Mouse (Mus musculus): ENCODE measurements at regions not wholly inside any gene's neighbourhood (a gene's known extent, or its start where the extent isn't known, plus 50 kb on each side); places are given as distances from the start of the nearest gene placed in this dataset.
A peak's percentile ranks its signal among the peaks of the same experiment; 100 is the strongest.

DNA sequence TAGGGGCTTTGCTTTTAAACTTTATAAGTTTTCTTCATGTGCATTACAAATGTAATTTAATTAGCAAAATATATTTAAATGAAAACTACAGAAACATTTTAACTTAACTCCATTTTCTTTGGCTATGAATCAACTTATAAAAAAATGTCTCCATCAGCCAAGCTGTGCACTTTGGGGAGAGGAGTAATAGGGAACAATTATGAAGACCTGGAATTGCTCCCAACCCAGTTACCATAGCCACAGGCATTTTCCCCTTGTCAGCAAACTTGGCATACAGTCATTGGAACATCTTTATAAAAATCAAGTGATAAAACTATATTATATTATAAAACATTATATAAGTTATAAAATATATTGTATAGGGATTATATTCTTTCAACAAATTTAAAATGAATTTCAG lies 65.0 kb downstream of the Atxn7l3b start:
- ATAC-seq (replicated peaks; ENCODE audit: insufficient number of reproducible peaks, low FRiP score, low TSS enrichment, poor library complexity, severe bottlenecking): no peak

DNA sequence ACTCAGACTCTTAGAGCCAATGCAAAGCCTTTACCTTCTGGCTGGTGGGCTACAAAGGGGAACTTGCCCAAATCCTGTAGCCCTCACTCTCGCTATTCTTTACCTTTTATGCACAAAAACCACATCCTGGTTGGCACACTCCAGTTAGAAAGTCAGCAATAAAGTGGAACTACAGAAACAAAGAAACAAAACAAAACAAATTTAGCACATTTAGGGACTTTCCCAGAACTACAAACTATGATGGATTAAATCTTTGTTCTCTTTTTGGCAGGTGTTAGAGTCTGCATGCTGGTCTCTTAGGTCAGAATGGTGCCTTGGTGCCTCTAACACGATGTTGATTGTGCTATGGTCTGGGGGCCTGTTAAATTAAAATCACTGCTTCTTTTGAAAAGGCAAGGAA lies 65.4 kb downstream of the Atxn7l3b start:
- no peak for ATAC-seq (replicated peaks; ENCODE audit: insufficient number of reproducible peaks, low FRiP score, low TSS enrichment, poor library complexity, severe bottlenecking)

DNA sequence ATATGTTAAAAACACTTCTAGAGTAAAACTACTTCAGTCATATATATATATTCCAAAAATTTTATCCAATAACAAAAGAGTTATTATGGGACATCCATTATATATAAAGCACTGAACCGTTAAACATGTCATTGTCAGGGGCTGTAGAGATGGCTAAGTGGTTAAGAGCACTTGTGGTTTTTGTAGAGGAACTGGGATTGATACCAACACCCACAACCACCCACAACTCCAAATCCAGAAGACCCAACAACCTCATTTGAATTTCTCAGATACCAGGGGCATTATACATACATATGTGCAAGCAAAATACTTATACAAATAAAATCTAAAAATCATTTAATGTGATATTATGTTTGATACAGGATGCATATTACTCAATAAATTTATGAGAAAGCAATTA lies 76.8 kb downstream of the Atxn7l3b start:
- ATAC-seq (replicated peaks; ENCODE audit: insufficient number of reproducible peaks, low FRiP score, low TSS enrichment, poor library complexity, severe bottlenecking): no peak

DNA sequence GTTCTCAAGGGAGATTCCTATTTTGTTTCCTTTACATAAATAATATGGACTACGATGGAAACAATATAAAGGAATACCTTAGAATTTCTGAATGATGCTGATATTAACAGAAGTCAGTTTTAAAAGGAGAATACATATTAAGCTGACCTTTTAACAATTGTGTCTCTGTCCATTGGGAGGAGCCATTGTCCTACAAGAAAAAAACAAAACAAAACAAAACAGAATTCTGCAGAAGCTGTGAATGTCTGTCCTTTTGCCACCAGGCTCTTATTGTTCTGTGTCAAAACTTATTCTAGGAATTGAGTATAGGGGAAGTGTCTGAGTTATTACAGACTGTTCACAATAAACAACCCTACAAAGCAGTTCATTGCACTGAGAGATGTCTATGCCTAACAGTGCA lies 82.6 kb downstream of the Atxn7l3b start:
- no peak for ATAC-seq (replicated peaks; ENCODE audit: insufficient number of reproducible peaks, low FRiP score, low TSS enrichment, poor library complexity, severe bottlenecking)

DNA sequence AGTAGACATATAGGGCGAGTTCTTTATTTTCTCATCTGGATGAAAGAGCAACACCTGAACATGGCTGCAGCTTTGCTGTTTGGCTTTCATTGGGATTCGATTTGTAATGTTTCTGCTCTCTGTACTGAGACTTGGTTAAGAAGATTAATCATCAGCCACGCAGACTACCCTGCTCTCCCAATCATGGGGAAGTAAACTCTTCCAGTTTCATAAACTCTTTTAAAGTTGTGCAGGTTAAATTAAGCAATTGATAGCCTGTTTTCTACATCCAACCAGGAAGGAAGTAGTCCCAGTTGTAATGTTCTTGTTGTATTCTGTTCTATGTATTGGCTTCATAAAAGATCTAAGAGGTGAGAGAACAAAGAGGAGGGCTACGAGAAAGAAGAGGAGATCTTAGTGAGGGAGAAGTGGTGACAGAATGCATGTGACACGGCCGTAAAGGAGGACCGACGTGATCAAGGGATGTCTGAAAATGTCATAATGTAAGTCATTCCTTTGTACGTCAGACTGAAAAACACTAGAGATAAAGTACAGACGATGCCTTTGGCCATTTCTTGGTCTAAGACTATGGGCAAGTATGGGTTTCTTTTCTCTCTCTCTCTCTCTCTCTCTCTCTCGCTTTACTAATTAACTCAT lies 91.3 kb downstream of the Atxn7l3b start:
- ATAC-seq (replicated peaks; ENCODE audit: insufficient number of reproducible peaks, low FRiP score, low TSS enrichment, poor library complexity, severe bottlenecking): no peak

DNA sequence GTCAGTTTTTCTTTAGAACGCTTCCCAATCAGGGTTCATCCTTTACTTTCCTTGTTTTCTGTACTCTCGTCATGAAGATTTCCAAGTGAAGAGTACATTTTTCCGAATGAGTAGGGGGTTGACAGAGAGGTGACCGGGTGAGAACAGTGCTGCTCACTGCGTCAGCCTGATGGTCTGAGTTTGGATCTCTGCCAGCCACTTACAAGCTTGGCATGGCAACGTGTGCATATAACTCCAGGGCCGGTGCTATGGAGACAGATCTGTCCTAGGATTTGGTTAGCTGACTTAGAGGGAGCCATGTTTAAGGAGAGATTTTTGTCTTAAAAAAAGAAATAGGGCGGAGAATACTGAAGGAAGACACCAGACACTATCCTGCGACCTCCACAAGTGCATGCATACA lies 92.8 kb downstream of the Atxn7l3b start:
- ATAC-seq (replicated peaks; ENCODE audit: insufficient number of reproducible peaks, low FRiP score, low TSS enrichment, poor library complexity, severe bottlenecking): no peak

DNA sequence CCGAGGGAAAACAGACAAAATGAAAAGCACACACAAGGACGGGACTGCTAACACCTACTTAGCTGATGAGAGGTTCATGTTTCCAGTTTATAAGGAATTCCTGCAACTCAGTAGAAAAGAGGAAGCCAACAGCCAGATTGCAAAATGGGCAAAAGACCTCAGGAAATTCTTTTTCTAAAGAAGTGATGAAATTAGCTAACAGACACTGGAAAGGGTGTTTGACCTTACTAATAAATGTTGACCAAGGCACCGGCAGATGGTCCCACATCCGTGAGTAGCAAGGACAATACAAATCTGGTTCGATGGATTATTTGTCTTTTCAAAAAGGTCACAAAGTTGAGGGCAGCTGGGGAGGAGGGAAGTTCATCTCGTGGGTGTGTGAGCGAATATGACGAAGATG lies 93.3 kb downstream of the Atxn7l3b start:
- ATAC-seq (replicated peaks; ENCODE audit: insufficient number of reproducible peaks, low FRiP score, low TSS enrichment, poor library complexity, severe bottlenecking): 0 out of 2 replicates have a peak, but pooled peaks have one; percentile 38

DNA sequence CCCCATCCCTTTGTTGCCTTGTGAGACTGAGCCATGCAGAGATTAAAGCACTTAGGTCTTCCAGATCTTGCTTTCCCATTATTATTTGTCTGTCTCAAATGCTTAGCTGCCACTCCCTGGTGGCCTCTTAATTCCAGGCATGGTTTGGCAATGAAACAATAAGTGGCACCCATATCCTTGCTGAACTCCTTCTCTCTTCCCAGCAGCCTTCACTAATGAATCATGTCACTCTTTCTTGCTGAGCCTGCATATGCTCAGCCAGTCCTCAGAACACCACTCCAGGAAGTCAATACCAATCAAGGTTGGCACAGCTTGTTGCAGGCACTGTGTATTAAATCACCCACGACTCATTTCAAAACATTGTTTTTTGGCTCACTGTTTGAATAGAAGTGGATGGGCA lies 118.6 kb downstream of the Atxn7l3b start:
- ATAC-seq (replicated peaks; ENCODE audit: insufficient number of reproducible peaks, low FRiP score, low TSS enrichment, poor library complexity, severe bottlenecking): no peak

DNA sequence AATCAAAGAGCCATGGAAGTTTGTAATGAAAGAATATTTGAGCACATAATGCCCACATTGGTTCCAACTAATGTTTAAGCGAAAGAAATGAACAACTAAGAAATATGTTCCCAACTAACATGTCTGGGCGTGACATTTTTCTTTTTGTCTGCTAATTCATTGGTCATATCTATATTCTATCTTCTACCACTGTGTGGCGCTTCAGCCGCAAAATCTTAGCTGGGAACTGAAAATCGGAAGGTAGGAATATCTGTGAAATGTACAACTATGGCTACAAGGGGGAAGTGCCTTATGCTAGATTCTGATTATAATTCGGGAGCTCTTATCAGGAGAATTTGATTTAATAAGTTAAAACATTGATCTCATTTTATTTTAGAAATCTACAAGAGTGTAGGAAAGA lies 125.2 kb downstream of the Atxn7l3b start:
- ATAC-seq (replicated peaks; ENCODE audit: insufficient number of reproducible peaks, low FRiP score, low TSS enrichment, poor library complexity, severe bottlenecking): no peak

DNA sequence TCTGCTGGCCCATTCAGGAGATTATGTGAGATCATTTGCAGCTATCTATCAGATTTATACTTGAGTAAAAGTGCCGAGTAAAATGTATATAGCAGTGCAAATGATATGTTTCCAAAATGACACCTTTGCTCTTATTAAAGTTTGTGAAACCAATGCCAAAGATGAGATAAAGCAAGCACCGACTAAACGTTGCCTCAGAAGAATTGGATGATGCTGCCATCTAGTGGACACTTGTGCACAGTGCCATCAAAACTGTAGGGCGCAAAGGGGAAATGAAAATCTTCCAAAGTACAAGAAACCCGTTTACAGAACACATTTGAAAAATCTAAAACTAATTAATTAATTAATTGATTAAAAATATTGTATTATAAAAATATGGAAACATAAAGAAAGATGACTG lies 127.2 kb downstream of the Atxn7l3b start:
- ATAC-seq (replicated peaks; ENCODE audit: insufficient number of reproducible peaks, low FRiP score, low TSS enrichment, poor library complexity, severe bottlenecking): peak; percentile 70; the same call in 1 of the 2 replicates

DNA sequence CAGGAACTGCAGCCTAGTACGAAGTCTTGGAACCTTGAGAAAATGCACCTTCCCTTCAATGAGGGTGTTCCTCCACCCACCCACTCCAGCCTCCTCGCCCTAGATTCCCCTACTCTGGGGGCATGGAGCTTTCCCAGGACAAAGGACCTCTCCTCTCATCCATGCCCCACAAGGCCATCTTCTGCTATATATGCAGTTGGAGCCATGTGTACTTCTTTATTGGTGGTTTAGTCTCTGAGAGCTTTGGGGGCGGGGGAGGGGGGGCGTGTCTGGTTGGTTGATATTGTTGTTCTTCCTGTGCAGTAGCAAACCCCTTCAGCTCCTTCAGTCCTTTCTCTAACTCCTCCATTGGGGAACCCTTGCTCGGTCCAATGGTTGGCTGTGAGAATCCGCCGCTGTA lies 130.2 kb downstream of the Atxn7l3b start:
- no peak for ATAC-seq (replicated peaks; ENCODE audit: insufficient number of reproducible peaks, low FRiP score, low TSS enrichment, poor library complexity, severe bottlenecking)

DNA sequence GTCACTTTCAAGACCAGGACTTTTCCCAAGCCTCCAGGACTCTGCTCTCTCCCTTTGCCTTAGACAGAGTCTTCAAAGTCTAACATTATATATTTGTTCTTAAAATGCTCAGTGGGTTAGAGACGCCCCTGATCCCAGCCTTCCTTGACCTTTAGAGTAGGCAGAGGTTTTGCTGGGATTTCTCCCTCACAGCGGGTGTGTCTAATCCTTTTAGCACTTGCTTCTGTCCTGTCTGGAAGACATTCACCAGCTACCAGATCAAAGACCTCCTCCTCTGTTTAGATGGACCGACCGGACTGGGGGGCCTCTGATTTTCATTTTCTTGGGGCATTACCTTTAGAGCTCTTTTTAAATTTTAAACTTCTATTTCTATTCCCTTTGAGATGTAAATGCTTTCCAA lies 130.7 kb downstream of the Atxn7l3b start:
- no peak for ATAC-seq (replicated peaks; ENCODE audit: insufficient number of reproducible peaks, low FRiP score, low TSS enrichment, poor library complexity, severe bottlenecking)

DNA sequence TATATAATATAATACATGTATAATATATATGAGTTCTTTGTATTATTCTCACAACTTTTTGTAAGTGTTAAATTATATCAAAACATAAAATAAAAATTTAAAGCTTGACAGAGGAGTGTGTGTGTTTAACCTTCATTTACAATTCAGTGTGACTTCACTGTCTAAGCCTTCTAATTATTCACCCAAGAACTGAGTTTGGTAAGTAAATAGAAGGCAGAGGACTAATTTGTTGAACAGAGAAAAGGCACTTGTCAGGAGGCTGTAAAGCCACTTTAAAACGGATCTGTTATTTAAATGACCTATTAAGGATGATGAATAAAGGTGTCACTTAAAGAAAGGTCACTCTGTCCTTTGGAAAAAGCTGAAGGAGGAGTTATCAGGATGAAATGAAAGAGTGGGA lies 132.9 kb downstream of the Atxn7l3b start:
- ATAC-seq (replicated peaks; ENCODE audit: insufficient number of reproducible peaks, low FRiP score, low TSS enrichment, poor library complexity, severe bottlenecking): no peak

DNA sequence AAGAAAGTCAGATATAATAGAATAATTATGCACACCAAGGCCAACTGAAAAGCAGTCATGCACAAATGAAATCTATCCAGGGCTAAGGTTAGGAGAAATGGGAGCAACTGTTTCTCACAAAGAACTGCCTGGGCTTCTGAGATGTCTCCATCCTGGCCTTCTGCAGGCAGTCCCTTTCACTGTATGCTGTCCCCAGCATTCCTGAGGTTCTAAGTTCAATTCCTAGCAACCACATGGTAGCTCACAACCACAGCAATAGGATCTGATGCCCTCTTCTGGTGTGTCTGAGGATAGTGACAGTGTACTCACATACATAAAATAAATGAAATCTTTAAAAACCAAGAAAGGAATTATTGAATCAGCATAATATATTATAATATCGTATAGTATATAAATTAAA lies 133.3 kb downstream of the Atxn7l3b start:
- no peak for ATAC-seq (replicated peaks; ENCODE audit: insufficient number of reproducible peaks, low FRiP score, low TSS enrichment, poor library complexity, severe bottlenecking)

DNA sequence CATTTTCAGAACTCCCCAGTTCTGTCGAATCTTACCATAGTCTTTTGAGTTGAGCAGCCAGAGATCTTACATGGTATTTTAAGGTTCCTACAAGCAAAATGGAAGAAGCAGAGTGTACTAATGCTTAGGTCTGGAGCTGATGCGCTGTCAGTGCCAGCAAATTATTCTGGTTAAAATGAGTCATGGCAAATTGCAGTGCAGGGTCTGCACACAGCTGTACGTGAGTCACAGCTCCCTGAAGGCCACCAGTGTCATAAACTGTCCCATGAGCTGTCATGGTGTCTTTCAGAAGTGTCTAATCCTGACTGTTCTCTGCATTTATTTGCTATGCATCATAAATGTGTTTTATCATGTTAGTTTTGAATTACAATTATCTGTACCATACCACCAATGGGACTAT lies 140.6 kb downstream of the Atxn7l3b start:
- no peak for ATAC-seq (replicated peaks; ENCODE audit: insufficient number of reproducible peaks, low FRiP score, low TSS enrichment, poor library complexity, severe bottlenecking)

DNA sequence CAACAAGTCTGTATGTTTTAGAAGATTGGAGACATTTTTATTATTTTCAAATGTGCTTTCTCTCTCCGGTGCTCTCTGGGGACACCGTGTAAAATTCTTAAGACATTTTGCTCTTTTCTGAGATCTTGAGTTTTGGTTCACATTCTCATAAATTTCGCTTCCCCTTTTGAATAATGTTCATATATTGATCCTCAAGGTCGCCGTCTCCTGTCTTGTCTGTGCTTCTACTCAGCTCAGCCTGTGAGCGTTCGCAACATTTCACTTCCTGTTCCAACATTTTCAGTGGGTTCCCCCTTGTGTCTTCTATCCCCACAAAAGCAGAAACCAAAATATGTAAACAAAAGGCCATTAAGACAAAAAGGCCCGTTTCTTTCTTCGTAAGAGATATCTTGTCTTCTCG lies 154.5 kb downstream of the Atxn7l3b start:
- ATAC-seq (replicated peaks; ENCODE audit: insufficient number of reproducible peaks, low FRiP score, low TSS enrichment, poor library complexity, severe bottlenecking): no peak

DNA sequence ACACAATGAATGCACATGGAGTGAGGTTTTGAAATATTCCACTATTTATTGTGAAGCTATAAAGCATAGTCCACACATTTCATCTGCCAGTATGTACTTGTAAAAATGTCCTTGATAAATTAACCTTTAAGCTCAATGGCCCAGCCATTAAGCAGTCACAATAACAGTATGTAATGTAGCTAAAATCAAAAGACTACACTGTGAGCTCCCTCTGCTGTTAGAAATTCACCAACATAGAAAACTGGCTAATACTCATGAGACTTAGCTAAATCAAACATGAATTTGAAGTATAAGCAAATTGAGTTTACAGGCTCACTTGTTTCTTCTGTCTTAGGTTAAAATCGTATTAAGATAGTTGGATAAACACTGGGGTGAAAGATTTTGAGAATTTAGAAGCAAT lies 182.1 kb downstream of the Atxn7l3b start:
- ATAC-seq (replicated peaks; ENCODE audit: insufficient number of reproducible peaks, low FRiP score, low TSS enrichment, poor library complexity, severe bottlenecking): no peak

DNA sequence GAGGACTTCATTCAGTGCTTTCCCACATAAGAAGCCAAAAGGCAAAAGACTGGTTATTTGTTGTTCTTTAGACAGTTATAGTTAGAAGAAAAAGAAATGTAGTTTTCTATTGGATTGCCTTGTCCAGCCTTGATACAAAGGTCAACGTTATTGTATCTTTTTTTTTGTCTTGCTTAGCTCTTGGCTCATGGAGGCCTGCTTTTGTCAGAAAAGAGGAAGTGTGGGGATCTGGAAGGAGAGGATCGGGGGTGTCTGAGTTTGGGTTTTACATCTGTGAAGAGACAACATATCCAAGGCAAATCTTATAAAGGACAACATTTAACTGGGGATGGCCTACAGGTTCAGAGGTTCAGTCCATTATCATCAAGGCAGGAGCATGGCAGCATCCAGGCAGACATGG lies 185.3 kb downstream of the Atxn7l3b start:
- no peak for ATAC-seq (replicated peaks; ENCODE audit: insufficient number of reproducible peaks, low FRiP score, low TSS enrichment, poor library complexity, severe bottlenecking)

DNA sequence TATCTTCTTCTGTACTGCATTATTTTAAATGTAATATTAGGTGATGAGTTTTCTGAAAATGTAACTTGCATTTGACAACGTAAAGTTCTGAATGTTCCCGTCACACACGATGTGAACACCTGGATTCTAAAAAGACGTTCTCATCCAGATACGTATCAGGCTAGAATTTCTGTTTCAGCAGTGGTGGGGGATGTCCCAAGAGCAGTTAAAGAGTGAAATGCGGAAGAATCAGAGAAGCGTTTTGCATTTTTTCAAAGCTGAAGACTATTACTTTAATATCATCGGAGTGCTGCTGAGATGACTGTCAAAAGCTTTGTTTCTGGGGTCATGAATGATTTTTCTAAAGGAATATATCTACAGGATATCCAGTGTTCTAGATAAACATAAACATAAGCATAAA lies 186.7 kb downstream of the Atxn7l3b start:
- no peak for ATAC-seq (replicated peaks; ENCODE audit: insufficient number of reproducible peaks, low FRiP score, low TSS enrichment, poor library complexity, severe bottlenecking)

All from monocyte, adult 5-6 weeks (primary cell).